Mouse (Mus musculus) cerebral cortex, adult 2 months (tissue): ENCODE results near the gene Gins2.

Source experiments
- WGBS: fragments of 180-500 bp; shearing (Covaris S2); methylation state at CpG from one replicate; pipeline ENCODE4 v1.1.7; 2018; 5-methylcytosine and 5-hydroxymethylcytosine counted together

The Gins2 gene

GRCm38 (mm10) chr8:120530954-120531656 is 58.0 kb downstream of the Gins2 start:
- 79% methylated on average over 16 of the region's 16 CpGs for WGBS

DNA sequence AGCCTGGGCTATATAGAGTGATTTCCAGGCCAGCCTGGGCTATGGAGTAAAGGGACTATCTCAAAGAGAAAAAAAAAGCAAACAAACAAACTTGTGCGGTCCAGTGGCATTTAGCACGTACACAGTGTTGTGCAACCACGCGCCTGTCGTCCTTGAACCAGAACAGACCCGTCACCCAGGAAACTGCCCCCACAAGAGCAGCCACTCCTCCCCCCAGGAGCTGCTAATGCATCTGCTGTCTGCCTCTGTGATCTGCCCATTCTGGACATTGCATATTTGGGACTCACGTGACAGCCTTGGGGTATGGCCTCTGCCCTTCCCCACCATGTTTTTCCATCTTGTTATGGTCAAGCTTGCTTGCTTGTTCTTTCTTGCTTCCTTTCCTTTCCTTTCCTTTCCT is 59.9 kb downstream of the Gins2 start:
- WGBS: 81% methylated on average over 7 of the region's 7 CpGs
